Comparison of ENCODE assay signal across 17 mouse cellular contexts in genomic region chr10:94095743-94096465, GRCm38 (mm10). TPM values are rescaled to one million over a fixed set of nuclear protein-coding genes. Genes with fewer than 3 reads are reported as not detected.
A peak's percentile ranks its signal among the peaks of the same experiment; 100 is the strongest.
DNase-seq lines count a peak whose midpoint lies in the region; ATAC-seq and TF ChIP-seq lines count a peak whose summit lies in the region.
"Had no signal": no experiment of that assay in that cellular context is flagged by ENCODE, and none has a peak within 500 bp of the region (broad histone marks: within the 10 kb centered on the region; RNA-seq: fewer than 3 reads in every experiment).

No protein-coding gene starts in this region.

- H3K4me1 ChIP-seq in intestine, embryonic 16.5 days (ENCODE audit: control insufficient read depth, insufficient read depth, low read length): 0 out of 2 replicates have a peak, but pooled peaks cover 5% of the 10 kb centered on the region
- peaks cover 12% of the 10 kb centered on the region for H3K4me1 ChIP-seq in lung, embryonic 16.5 days (replicated peaks; ENCODE audit: control insufficient read depth, insufficient read depth, low read length)
- H3K4me1 ChIP-seq in stomach, postnatal 0 days (replicated peaks; ENCODE audit: control insufficient read depth, insufficient read depth): 0 out of 2 replicates have a peak, but pooled peaks cover 3% of the 10 kb centered on the region
- H3K4me1 ChIP-seq in forebrain, embryonic 16.5 days (replicated peaks; ENCODE audit: control insufficient read depth, insufficient read depth, low read length): no peaks in the 10 kb centered on the region
- peaks cover 11% of the 10 kb centered on the region; the same call in 1 of the 2 replicates for H3K4me1 ChIP-seq in heart, embryonic 11.5 days (ENCODE audit: control insufficient read depth, insufficient read depth, low read length)
- H3K4me1 ChIP-seq: forebrain, embryonic 13.5 days; kidney, embryonic 15.5 days had no signal

- H3K27me3 ChIP-seq in intestine, embryonic 16.5 days (replicated peaks; ENCODE audit: control insufficient read depth, insufficient read depth, low read length): no peaks in the 10 kb centered on the region
- no peaks in the 10 kb centered on the region for H3K27me3 ChIP-seq in lung, embryonic 16.5 days (ENCODE audit: control insufficient read depth, insufficient read depth, low read depth, low read length)
- no peaks in the 10 kb centered on the region for H3K27me3 ChIP-seq in stomach, postnatal 0 days (ENCODE audit: control insufficient read depth, insufficient read depth, low read length)
- H3K27me3 ChIP-seq in forebrain, embryonic 16.5 days (replicated peaks; ENCODE audit: control insufficient read depth, insufficient read depth, low read length): no peaks in the 10 kb centered on the region
- H3K27me3 ChIP-seq in heart, embryonic 11.5 days (ENCODE audit: control insufficient read depth, insufficient read depth, low read length): no peaks in the 10 kb centered on the region
- H3K27me3 ChIP-seq: forebrain, embryonic 13.5 days; kidney, embryonic 15.5 days; limb, embryonic 13.5 days had no signal

- no peak overlapping the region for H3K4me3 ChIP-seq in intestine, embryonic 16.5 days (ENCODE audit: low read length)
- H3K4me3 ChIP-seq in lung, embryonic 16.5 days (ENCODE audit: low read length): peak overlapping the region; percentile 8; the same call in 1 of the 2 replicates
- H3K4me3 ChIP-seq in stomach, postnatal 0 days (ENCODE audit: low read depth, low read length): no peak overlapping the region
- no peak overlapping the region for H3K4me3 ChIP-seq in forebrain, embryonic 16.5 days (replicated peaks; ENCODE audit: low read length)
- H3K4me3 ChIP-seq in heart, embryonic 11.5 days (ENCODE audit: low read depth, low read length): no peak overlapping the region
- H3K4me3 ChIP-seq: forebrain, embryonic 13.5 days; heart, embryonic 10.5 days; kidney, embryonic 15.5 days; limb, embryonic 13.5 days had no signal

- H3K9me3 ChIP-seq in intestine, embryonic 16.5 days (ENCODE audit: control insufficient read depth, low read length): peaks cover 2% of the 10 kb centered on the region; the same call in 1 of the 2 replicates
- peaks cover 3% of the 10 kb centered on the region for H3K9me3 ChIP-seq in lung, embryonic 16.5 days (ENCODE audit: control insufficient read depth, low read length)
- H3K9me3 ChIP-seq in stomach, postnatal 0 days (ENCODE audit: control insufficient read depth, low read length): peaks cover 4% of the 10 kb centered on the region; the same call in 1 of the 2 replicates
- H3K9me3 ChIP-seq in forebrain, embryonic 16.5 days (ENCODE audit: control insufficient read depth, low read length): peaks cover 2% of the 10 kb centered on the region; the same call in 1 of the 2 replicates
- H3K9me3 ChIP-seq in heart, embryonic 11.5 days (replicated peaks; ENCODE audit: control insufficient read depth, low read length): no peaks in the 10 kb centered on the region
- H3K9me3 ChIP-seq: heart, embryonic 10.5 days; kidney, embryonic 15.5 days had no signal

- H3K27ac ChIP-seq in intestine, embryonic 16.5 days (ENCODE audit: low read length): 0 out of 2 replicates have a peak overlapping the region, but pooled peaks have one; percentile 1
- peak overlapping the region; percentile 48 for H3K27ac ChIP-seq in lung, embryonic 16.5 days (ENCODE audit: low read length)
- 0 out of 2 replicates have a peak overlapping the region, but pooled peaks have one; percentile 18 for H3K27ac ChIP-seq in stomach, postnatal 0 days (replicated peaks)
- H3K27ac ChIP-seq in forebrain, embryonic 16.5 days (ENCODE audit: low read length): no peak overlapping the region
- H3K27ac ChIP-seq in heart, embryonic 11.5 days (ENCODE audit: low read depth, low read length): no peak overlapping the region
- H3K27ac ChIP-seq: forebrain, embryonic 13.5 days; heart, embryonic 10.5 days; hindbrain, postnatal 0 days; kidney, embryonic 15.5 days had no signal

- TF ChIP-seq CTCF in stomach, postnatal 0 days (IDR thresholded peaks at IDR 0.05; ENCODE audit: low read depth): no peak

- TF ChIP-seq EP300 in stomach, postnatal 0 days (optimal IDR thresholded peaks at IDR 0.05): no peak

- no peak for ATAC-seq in intestine, embryonic 16.5 days
- ATAC-seq in lung, embryonic 16.5 days (ENCODE audit: low read depth): peak; percentile 86
- no peak for ATAC-seq in stomach, postnatal 0 days (ENCODE audit: low FRiP score, low TSS enrichment)
- no peak for ATAC-seq in forebrain, embryonic 16.5 days
- ATAC-seq in heart, embryonic 11.5 days (replicated peaks; ENCODE audit: insufficient number of reproducible peaks, low FRiP score, low TSS enrichment): no peak
- ATAC-seq: forebrain, embryonic 13.5 days; hindbrain, postnatal 0 days; midbrain, embryonic 16.5 days had no signal

- H3K9ac ChIP-seq in intestine, embryonic 16.5 days (ENCODE audit: low read depth, low read length): no peak overlapping the region
- H3K9ac ChIP-seq in lung, embryonic 16.5 days (ENCODE audit: low read length): no peak overlapping the region
- H3K9ac ChIP-seq in stomach, postnatal 0 days (ENCODE audit: low read length): no peak overlapping the region
- H3K9ac ChIP-seq in forebrain, embryonic 16.5 days (replicated peaks; ENCODE audit: low read depth, low read length): no peak overlapping the region
- no peak overlapping the region for H3K9ac ChIP-seq in heart, embryonic 11.5 days (ENCODE audit: low read depth, low read length)
- H3K9ac ChIP-seq: forebrain, embryonic 13.5 days; kidney, embryonic 15.5 days; limb, embryonic 13.5 days had no signal

- DNase-seq in kidney, postnatal 4 days: peak; percentile 11 to 28
- no peak for DNase-seq in kidney, adult 8-10 months
- DNase-seq in stomach, postnatal 0 days (ENCODE audit: low spot score): no peak
- DNase-seq: cerebellum, adult 9-10 months; gastrocnemius, postnatal 36 days; heart, postnatal 4 days; thymus, adult 18-20 months had no signal

- H3K36me3 ChIP-seq in intestine, embryonic 16.5 days (ENCODE audit: control insufficient read depth, insufficient read depth, low read length): peaks cover 3% of the 10 kb centered on the region
- peaks cover 5% of the 10 kb centered on the region for H3K36me3 ChIP-seq in lung, embryonic 16.5 days (ENCODE audit: control insufficient read depth, insufficient read depth, low read length)
- no peaks in the 10 kb centered on the region for H3K36me3 ChIP-seq in stomach, postnatal 0 days (ENCODE audit: control insufficient read depth, insufficient read depth, low read length)
- H3K36me3 ChIP-seq in forebrain, embryonic 16.5 days (ENCODE audit: control insufficient read depth, insufficient read depth): no peaks in the 10 kb centered on the region
- peaks cover 8% of the 10 kb centered on the region; the same call in 1 of the 2 replicates for H3K36me3 ChIP-seq in heart, embryonic 11.5 days (ENCODE audit: control insufficient read depth, insufficient read depth, low read length)

- WGBS in intestine, embryonic 16.5 days: 58% methylated on average over 17 of the region's 17 CpGs
- 41% methylated on average over 17 of the region's 17 CpGs for WGBS in lung, embryonic 16.5 days
- 48% methylated on average over 17 of the region's 17 CpGs for WGBS in stomach, postnatal 0 days
- 85% methylated on average over 17 of the region's 17 CpGs for WGBS in forebrain, embryonic 16.5 days
- WGBS in heart, embryonic 11.5 days (ENCODE audit: insufficient replicate concordance): 68% methylated on average over 17 of the region's 17 CpGs

- no peak overlapping the region for H3K4me2 ChIP-seq in intestine, embryonic 16.5 days (ENCODE audit: low read depth, low read length)
- peak overlapping the region; percentile 37 for H3K4me2 ChIP-seq in lung, embryonic 16.5 days (ENCODE audit: low read depth, low read length)
- no peak overlapping the region for H3K4me2 ChIP-seq in stomach, postnatal 0 days (replicated peaks; ENCODE audit: low read depth)
- H3K4me2 ChIP-seq in forebrain, embryonic 16.5 days (ENCODE audit: low read length): no peak overlapping the region
- H3K4me2 ChIP-seq in heart, embryonic 11.5 days: no peak overlapping the region
- H3K4me2 ChIP-seq: forebrain, embryonic 13.5 days; kidney, embryonic 15.5 days; limb, embryonic 13.5 days had no signal

RNA-seq across cellular contexts. Expression of gene Nr2c1, which starts 51.9 kb away (rescaled TPM):
- 8.8 and 10.4 TPM in 2 replicates for polyA plus RNA-seq in intestine, embryonic 16.5 days (2015; fragmentation: Nextera tagmentation; extraction: Ambion mirVana)
- polyA plus RNA-seq in lung, embryonic 16.5 days (2015; fragmentation: Nextera tagmentation; extraction: Ambion mirVana): 9.3 and 9.8 TPM in 2 replicates
- polyA plus RNA-seq in stomach, postnatal 0 days (2015; fragmentation: Nextera tagmentation; extraction: Ambion mirVana): 4.0 and 4.3 TPM in 2 replicates
- polyA plus RNA-seq in forebrain, embryonic 16.5 days (2015; fragmentation: Nextera tagmentation; extraction: Ambion mirVana): 7.9 and 8.8 TPM in 2 replicates
- 8.1 and 8.7 TPM in 2 replicates for polyA plus RNA-seq in heart, embryonic 11.5 days (2014; fragmentation: Nextera tagmentation; extraction: Ambion mirVana)

Comparison
In these comparisons a context has a peak if more than half of its experiments do, and no peak if none do; other contexts are left out.
1. DNase-seq: peak in kidney, postnatal 4 days (2 of 2); none in kidney, adult 8-10 months (0 of 2) and stomach, postnatal 0 days (single experiment).
2. H3K27ac ChIP-seq: peak in intestine, embryonic 16.5 days (single experiment), lung, embryonic 16.5 days (single experiment) and stomach, postnatal 0 days (single experiment); none in forebrain, embryonic 16.5 days (single experiment) and heart, embryonic 11.5 days (single experiment).